Mouse (Mus musculus) ES-E14 (cell line): Measurements from ENCODE around the gene Stx5a. TPM values are rescaled to one million over a fixed set of nuclear protein-coding genes. Genes with fewer than 3 reads are reported as not detected.
A peak's percentile ranks its signal among the peaks of the same experiment; 100 is the strongest.

Experiments used
- DNase-seq: peaks from one replicate; pipeline ENCODE4 v3.0.0-alpha.2; 2013; ENCODE audit warnings: low read depth, low spot score
- H3K27ac ChIP-seq: 2 replicates; pipeline ENCODE4 v1.5.1; 2012; ENCODE audit warnings: low read depth, mild to moderate bottlenecking, low read length, moderate library complexity, mixed read lengths; ENCODE audit not compliant: poor library complexity, insufficient read depth, severe bottlenecking
- H3K36me3 ChIP-seq: 2 replicates; pipeline ENCODE4 v1.6.1; 2012; ENCODE audit warnings: mild to moderate bottlenecking, low read length, moderate library complexity, mixed read lengths; ENCODE audit not compliant: control insufficient read depth, poor library complexity, insufficient read depth, severe bottlenecking
- H3K4me1 ChIP-seq, 2 experiments: fragments of 150-350 bp in 1 of 2; sonication (generic) in 1 of 2; 2 replicates each; pipeline ENCODE4 v1.6.1; 2012; ENCODE audit warnings: low read length in 2 of 2, mild to moderate bottlenecking in 1 of 2, mixed read lengths in 1 of 2; ENCODE audit not compliant: control insufficient read depth in 2 of 2, insufficient read depth in 2 of 2, poor library complexity in 1 of 2
- H3K4me3 ChIP-seq, 2 experiments: fragments of 150-350 bp in 1 of 2; sonication (generic) in 1 of 2; 2 replicates each; pipeline ENCODE4 v1.5.1; 2012; ENCODE audit warnings: low read length in 2 of 2, low read depth in 1 of 2, mild to moderate bottlenecking in 1 of 2, mixed read lengths in 1 of 2; ENCODE audit not compliant: insufficient read depth in 1 of 2, poor library complexity in 1 of 2, severe bottlenecking in 1 of 2
- H3K9ac ChIP-seq: 2 replicates; pipeline ENCODE4 v1.6.1; 2012; ENCODE audit warnings: low read depth, mild to moderate bottlenecking, low read length, mixed read lengths; ENCODE audit not compliant: poor library complexity, insufficient read depth, severe bottlenecking
- H3K9me3 ChIP-seq: fragments of 150-350 bp; sonication (generic); 2 replicates; pipeline ENCODE4 v1.6.1; 2012; ENCODE audit warnings: low read depth, mild to moderate bottlenecking, low read length; ENCODE audit not compliant: control insufficient read depth, insufficient read depth
- CHD2 ChIP-seq: IDR thresholded peaks from 2 replicates; pipeline ENCODE4 v1.6.1; 2014; ENCODE audit warnings: mild to moderate bottlenecking, low read depth, low read length, inconsistent platforms
- HCFC1 ChIP-seq: IDR thresholded peaks from 2 replicates; pipeline ENCODE4 v1.6.1; 2012; ENCODE audit warnings: low read length, inconsistent platforms, borderline replicate concordance; ENCODE audit not compliant: insufficient read depth
- MAFK ChIP-seq: IDR thresholded peaks from 2 replicates; pipeline ENCODE4 v1.6.1; 2014; ENCODE audit warnings: mild to moderate bottlenecking, low read depth, low read length, inconsistent platforms; ENCODE audit not compliant: insufficient read depth
- ZC3H11A ChIP-seq: IDR thresholded peaks from 2 replicates; pipeline ENCODE4 v1.6.1; 2012; ENCODE audit warnings: low read depth, mild to moderate bottlenecking, inconsistent platforms, low read length, borderline replicate concordance
- ZNF384 ChIP-seq: IDR thresholded peaks from 2 replicates; pipeline ENCODE4 v1.6.1; 2012; ENCODE audit warnings: low read depth, low read length, inconsistent platforms
- in situ Hi-C, 2 experiments: fragments of 600-800 bp; cut with MboI; formaldehyde crosslinking; loops; one replicate each; pipeline ENCODE4 v1.15.1; 2025; ENCODE audit warnings: low sequenced_read_pairs in 2 of 2, inconsistent platforms in 1 of 2; ENCODE audit not compliant: unreplicated experiment in 2 of 2
- total RNA-seq: library from RNA; depleted of rRNA; stranded (reverse); fragments of 300-350 nt; gene quantifications from 2 replicates; pipeline ENCODE4 v1.2.3, GENCODE M21; 2012

The Stx5a gene
- total RNA-seq, 1 experiment: 66.3 TPM

GRCm38 (mm10) chr19:8736160-8736467 lies 5.1 kb upstream of the Stx5a start:
- TF ChIP-seq ZNF384: no peak
- no peak for TF ChIP-seq HCFC1
- TF ChIP-seq MAFK: no peak
- no peak for TF ChIP-seq ZC3H11A
- TF ChIP-seq CHD2: no peak
- H3K36me3 ChIP-seq: peaks cover 27% of the 10 kb centered on the region
- DNase-seq: no peak
- H3K9me3 ChIP-seq: no peaks in the 10 kb centered on the region
- peak overlapping the region; percentile 92 for H3K9ac ChIP-seq
- H3K4me3 ChIP-seq: peak overlapping the region; percentile 84 to 89
- peak overlapping the region; percentile 27 for H3K27ac ChIP-seq
- in situ Hi-C loops: no loop called here
- H3K4me1 ChIP-seq: no peaks in the 10 kb centered on the region

- Histone ChIP-seq H3K36me3 (peaks cover 27% of the 10 kb centered on the region), H3K4me3 (no peak overlapping the region), H3K9ac (no peak overlapping the region), H3K27ac (no peak overlapping the region), H3K4me1 (no peaks in the 10 kb centered on the region), H3K9me3 (no peaks in the 10 kb centered on the region)
- TF ChIP-seq ZNF384 (no peak), HCFC1 (no peak), ZC3H11A (no peak), MAFK (no peak), CHD2 (no peak)
- in situ Hi-C loops: no loop called here
- DNase-seq: no peak
Measured at GRCm38 (mm10) chr19:8738911-8739310, 2.3 kb upstream of the Stx5a start.

- Histone ChIP-seq H3K9ac (no peak overlapping the region), H3K9me3 (no peaks in the 10 kb centered on the region), H3K4me1 (no peaks in the 10 kb centered on the region), H3K4me3 (no peak overlapping the region), H3K27ac (no peak overlapping the region), H3K36me3 (peaks cover 27% of the 10 kb centered on the region)
- TF ChIP-seq ZC3H11A: no peak
- no peak for TF ChIP-seq HCFC1
- TF ChIP-seq MAFK: no peak
- TF ChIP-seq ZNF384: no peak
- TF ChIP-seq CHD2: no peak
- in situ Hi-C loops: no loop called here
- no peak for DNase-seq
Measured at GRCm38 (mm10) chr19:8739646-8740045, 1.6 kb upstream of the Stx5a start.

- TF ChIP-seq CHD2 (no peak), ZC3H11A (no peak), MAFK (no peak), ZNF384 (no peak), HCFC1 (no peak)
Measured at GRCm38 (mm10) chr19:8740603-8741002, 610 bp upstream of the Stx5a start, which contains the start of gene 1700092M07Rik. TSS of gene 1700092M07Rik (plus strand) at chr19:8740718.

GRCm38 (mm10) chr19:8742176-8742575 lies 963 bp downstream of the Stx5a start:
- TF ChIP-seq ZC3H11A (no peak), CHD2 (no peak), HCFC1 (no peak), ZNF384 (no peak), MAFK (no peak)
- H3K4me3 ChIP-seq: peak overlapping the region; percentile 88 to 89
- in situ Hi-C loops: no loop called here
- peaks cover 28% of the 10 kb centered on the region for H3K36me3 ChIP-seq
- no peaks in the 10 kb centered on the region for H3K9me3 ChIP-seq
- no peak overlapping the region for H3K27ac ChIP-seq
- H3K4me1 ChIP-seq: no peaks in the 10 kb centered on the region
- H3K9ac ChIP-seq: peak overlapping the region; percentile 81
- DNase-seq: no peak

More at GRCm38 (mm10) chr19:8740603-8741002, 610 bp upstream of the Stx5a start, which contains the start of gene 1700092M07Rik:
- H3K9ac ChIP-seq: peak within 1 kb of the TSS; percentile 96
- DNase-seq: no peak
- H3K9me3 ChIP-seq: no peaks in the 10 kb centered on the region
- peak within 1 kb of the TSS; percentile 88 to 89 for H3K4me3 ChIP-seq
- peak within 1 kb of the TSS; percentile 95 for H3K27ac ChIP-seq
- in situ Hi-C loops: no loop called here
- H3K36me3 ChIP-seq: peaks cover 27% of the 10 kb centered on the region
- H3K4me1 ChIP-seq: no peaks in the 10 kb centered on the region
